Mouse (Mus musculus) MEL (cell line): ENCODE results near the gene Rpl13a.

Experiments
- CTCF ChIP-seq, 3 experiments: IDR thresholded peaks in 2 of 3; conservative IDR thresholded peaks in 1 of 3; 2 replicates each; pipeline ENCODE4 v1.5.1; 2011 to 2012; ENCODE audit warnings: low read length in 3 of 3, low read depth in 2 of 3, mild to moderate bottlenecking in 2 of 3, improper control_type of control experiment in 1 of 3, inconsistent platforms in 1 of 3, mixed read lengths in 1 of 3, moderate library complexity in 1 of 3; ENCODE audit not compliant: control insufficient read depth in 1 of 3, insufficient read depth in 1 of 3, poor library complexity in 1 of 3, severe bottlenecking in 1 of 3
- EP300 ChIP-seq, 2 experiments: IDR thresholded peaks; 2 replicates each; pipeline ENCODE4 v1.6.1; 2011; ENCODE audit warnings: improper control_type of control experiment in 2 of 2, low read length in 2 of 2, low read depth in 1 of 2, mild to moderate bottlenecking in 1 of 2
- JUND ChIP-seq: IDR thresholded peaks from 2 replicates; pipeline ENCODE4 v1.6.1; 2011; ENCODE audit warnings: low read depth, mild to moderate bottlenecking, improper control_type of control experiment, low read length
- TAL1 ChIP-seq: IDR thresholded peaks from 2 replicates; pipeline ENCODE4 v1.6.1; 2012; ENCODE audit warnings: mild to moderate bottlenecking, inconsistent platforms, low read length, moderate library complexity, mixed read lengths
- ZMIZ1 ChIP-seq: IDR thresholded peaks from 2 replicates; pipeline ENCODE4 v1.6.1; 2012; ENCODE audit warnings: low read depth, mild to moderate bottlenecking, inconsistent platforms, low read length, improper control_type of control experiment, moderate library complexity

GRCm38 (mm10) chr7:45125144-45125600, 3.4 kb downstream of the Rpl13a start:
- TF ChIP-seq EP300 (IDR thresholded peaks at IDR 0.05; ENCODE audit: low read depth in 1 of 2, low read length in 2 of 2) = no peak
- TF ChIP-seq ZMIZ1 = no peak
- no peak for TF ChIP-seq JUND
- TF ChIP-seq TAL1 = no peak
- TF ChIP-seq CTCF (IDR thresholded peaks at IDR 0.05 in 2 of 3, conservative IDR thresholded peaks at IDR 0.05 in 1 of 3; ENCODE audit: control insufficient read depth in 1 of 3, insufficient read depth in 1 of 3, low read depth in 2 of 3, low read length in 3 of 3, poor library complexity in 1 of 3, severe bottlenecking in 1 of 3) = no peak
